ENCODE assay signal across 21 mouse cellular contexts in genomic region chr10:5378969-5379368, GRCm38 (mm10).
A peak's percentile ranks its signal among the peaks of the same experiment; 100 is the strongest.
DNase-seq lines count a peak whose midpoint lies in the region; ATAC-seq and TF ChIP-seq lines count a peak whose summit lies in the region.
"Had no signal": no experiment of that assay in that cellular context is flagged by ENCODE, and none has a peak within 500 bp of the region (broad histone marks: within the 10 kb centered on the region; RNA-seq: fewer than 3 reads in every experiment).

No protein-coding gene starts in this region.

- no peak for ATAC-seq in midbrain, embryonic 14.5 days (ENCODE audit: low FRiP score, low TSS enrichment)
- ATAC-seq: forebrain, embryonic 14.5 days had no signal

- peak overlapping the region; percentile 86 for H3K27ac ChIP-seq in layer of hippocampus, adult 2 months
- no peak overlapping the region for H3K27ac ChIP-seq in midbrain, embryonic 14.5 days (replicated peaks; ENCODE audit: low read depth, low read length)
- H3K27ac ChIP-seq: liver, embryonic 13.5 days; lung, embryonic 15.5 days; macrophage; stomach, postnatal 0 days had no signal

- no peaks in the 10 kb centered on the region for H3K36me3 ChIP-seq in midbrain, embryonic 14.5 days (ENCODE audit: control insufficient read depth, insufficient read depth, low read length)
- H3K36me3 ChIP-seq: heart, embryonic 12.5 days; liver, embryonic 13.5 days; lung, embryonic 15.5 days had no signal

- DNase-seq in layer of hippocampus, adult 2 months (ENCODE audit: low spot score in 2 of 2): peak; percentile 53 to 77
- DNase-seq in layer of hippocampus, postnatal 10 days (ENCODE audit: low spot score in 2 of 2): no peak
- DNase-seq in frontal cortex, postnatal 14 days (ENCODE audit: low spot score in 2 of 2): peak; percentile 14 to 37
- DNase-seq in left cerebral cortex, adult 9 months (ENCODE audit: low spot score in 2 of 2): peak; percentile 73 to 85
- peak; percentile 46 to 88 for DNase-seq in right cerebral cortex, postnatal 36 days (ENCODE audit: low spot score in 2 of 2)
- no peak for DNase-seq in spleen, postnatal 14 days (ENCODE audit: low spot score in 2 of 2)
- no peak for DNase-seq in midbrain, embryonic 14.5 days
- DNase-seq: adrenal gland, postnatal 36 days; cerebellum, postnatal 25 days; gastrocnemius, postnatal 14 days; kidney, adult 2 months; kidney, postnatal 25 days; liver, embryonic 13.5 days; thymus, postnatal 25 days had no signal

- H3K4me1 ChIP-seq in midbrain, embryonic 14.5 days (ENCODE audit: control insufficient read depth, insufficient read depth, low read length): no peaks in the 10 kb centered on the region
- H3K4me1 ChIP-seq: heart, embryonic 12.5 days; liver, embryonic 13.5 days; lung, embryonic 15.5 days had no signal

- 82% methylated on average over 2 of the region's 2 CpGs for WGBS in midbrain, embryonic 14.5 days

- H3K4me3 ChIP-seq in layer of hippocampus, adult 2 months: peak overlapping the region; percentile 1; the same call in 1 of the 2 replicates
- H3K4me3 ChIP-seq in midbrain, embryonic 14.5 days (replicated peaks; ENCODE audit: low read depth, low read length): no peak overlapping the region
- H3K4me3 ChIP-seq: erythroblast, embryonic 14.5 days; heart, embryonic 12.5 days; liver, embryonic 13.5 days; lung, embryonic 15.5 days had no signal

- TF ChIP-seq CTCF in layer of hippocampus, adult 2 months (conservative IDR thresholded peaks at IDR 0.05): no peak

- no peak overlapping the region for H3K4me2 ChIP-seq in midbrain, embryonic 14.5 days (ENCODE audit: low read length)
- H3K4me2 ChIP-seq: heart, embryonic 12.5 days; liver, embryonic 13.5 days; lung, embryonic 15.5 days; midbrain, embryonic 11.5 days had no signal

- H3K27me3 ChIP-seq in midbrain, embryonic 14.5 days (ENCODE audit: control insufficient read depth, insufficient read depth, low read length): no peaks in the 10 kb centered on the region
- H3K27me3 ChIP-seq: heart, embryonic 12.5 days; liver, embryonic 13.5 days; lung, embryonic 15.5 days had no signal

- H3K9ac ChIP-seq in midbrain, embryonic 14.5 days (replicated peaks; ENCODE audit: low read length): no peak overlapping the region
- H3K9ac ChIP-seq: heart, embryonic 12.5 days; liver, embryonic 13.5 days; lung, embryonic 15.5 days had no signal

- no peaks in the 10 kb centered on the region for H3K9me3 ChIP-seq in midbrain, embryonic 14.5 days (ENCODE audit: control insufficient read depth, low read length)
- H3K9me3 ChIP-seq: heart, embryonic 12.5 days; liver, embryonic 13.5 days; lung, embryonic 15.5 days had no signal

Comparison
In these comparisons a context has a peak if more than half of its experiments do, and no peak if none do; other contexts are left out.
1. DNase-seq: peak in layer of hippocampus, adult 2 months (2 of 2), frontal cortex, postnatal 14 days (2 of 2), left cerebral cortex, adult 9 months (2 of 2) and right cerebral cortex, postnatal 36 days (2 of 2); none in layer of hippocampus, postnatal 10 days (0 of 2), spleen, postnatal 14 days (0 of 2) and midbrain, embryonic 14.5 days (single experiment).